14 mouse cellular contexts compared by ENCODE assay signal in the genomic region with DNA sequence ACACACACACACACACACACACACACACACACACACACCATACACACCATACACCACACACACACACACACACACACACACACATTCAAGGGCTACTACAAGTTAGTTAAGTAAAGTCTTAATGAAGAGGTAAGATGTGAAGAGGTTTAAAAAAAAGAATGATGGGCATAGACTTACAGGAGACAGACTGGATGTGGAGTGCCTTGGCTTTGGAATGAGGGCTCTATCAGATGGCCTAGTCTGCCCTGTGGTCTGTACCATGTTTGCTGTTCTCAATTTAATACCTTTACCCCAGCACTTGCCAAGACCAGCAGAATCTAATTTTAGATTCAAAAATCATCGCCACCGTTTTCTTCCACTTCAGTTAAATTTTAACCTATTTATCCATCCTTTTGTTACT. TPM values are rescaled to one million over a fixed set of nuclear protein-coding genes. Genes with fewer than 3 reads are reported as not detected.
DNase-seq lines count a peak whose midpoint lies in the region; ATAC-seq and TF ChIP-seq lines count a peak whose summit lies in the region.
"Had no signal": no experiment of that assay in that cellular context is flagged by ENCODE, and none has a peak within 500 bp of the region (broad histone marks: within the 10 kb centered on the region; RNA-seq: fewer than 3 reads in every experiment).

No protein-coding gene starts in this region.

- no peaks in the 10 kb centered on the region for H3K9me3 ChIP-seq in hindbrain, postnatal 0 days (ENCODE audit: low read length)
- H3K9me3 ChIP-seq in hindbrain, embryonic 10.5 days, result no peaks in the 10 kb centered on the region
- H3K9me3 ChIP-seq in forebrain, embryonic 13.5 days (replicated peaks), result no peaks in the 10 kb centered on the region
- H3K9me3 ChIP-seq: limb, embryonic 12.5 days had no signal

- intact Hi-C loops in gastrocnemius, adult 2 months (cut with DNase I), result no loop called here
- intact Hi-C loops in left cerebral cortex, postnatal 10 days (cut with DNase I), result no loop called here

- peak; percentile 40 for DNase-seq in gastrocnemius, adult 2 months
- DNase-seq in gastrocnemius, postnatal 10 days, result no peak
- DNase-seq in hindbrain, postnatal 0 days (ENCODE audit: low spot score), result no peak
- DNase-seq in hindbrain, embryonic 10.5 days (ENCODE audit: low spot score), result no peak
- peak; percentile 18 for DNase-seq in MN1 (ENCODE audit: low spot score)
- no peak for DNase-seq in spleen, adult 18-20 months
- no peak for DNase-seq in left cerebral cortex, postnatal 10 days (ENCODE audit: extremely low spot score in 1 of 2, low spot score in 2 of 2)
- DNase-seq: kidney, adult 18-20 months; kidney, postnatal 36 days; lung, adult 18-20 months; right cerebral cortex, postnatal 14 days; thymus, postnatal 25 days had no signal

- TF ChIP-seq CTCF in gastrocnemius, adult 2 months (IDR thresholded peaks at IDR 0.05), result no peak
- TF ChIP-seq CTCF in hindbrain, postnatal 0 days (IDR thresholded peaks at IDR 0.05; ENCODE audit: low read depth), result no peak

- no peak overlapping the region for H3K4me2 ChIP-seq in hindbrain, postnatal 0 days (ENCODE audit: low read depth, low read length)
- H3K4me2 ChIP-seq in forebrain, embryonic 13.5 days, result no peak overlapping the region
- H3K4me2 ChIP-seq: limb, embryonic 12.5 days had no signal

- H3K27ac ChIP-seq in gastrocnemius, adult 2 months, result peak overlapping the region; percentile 99
- H3K27ac ChIP-seq in hindbrain, postnatal 0 days, result no peak overlapping the region
- no peak overlapping the region for H3K27ac ChIP-seq in hindbrain, embryonic 10.5 days
- H3K27ac ChIP-seq in forebrain, embryonic 13.5 days, result no peak overlapping the region
- H3K27ac ChIP-seq: limb, embryonic 12.5 days had no signal

- H3K4me1 ChIP-seq in hindbrain, postnatal 0 days (ENCODE audit: insufficient read depth, low read length), result no peaks in the 10 kb centered on the region
- peaks cover 20% of the 10 kb centered on the region; the same call in 1 of the 2 replicates for H3K4me1 ChIP-seq in hindbrain, embryonic 10.5 days (replicated peaks)
- H3K4me1 ChIP-seq in forebrain, embryonic 13.5 days, result peaks cover 24% of the 10 kb centered on the region

- peak overlapping the region; percentile 60 for H3K4me3 ChIP-seq in gastrocnemius, adult 2 months
- H3K4me3 ChIP-seq in hindbrain, postnatal 0 days (ENCODE audit: low read length), result no peak overlapping the region
- H3K4me3 ChIP-seq in hindbrain, embryonic 10.5 days, result no peak overlapping the region
- no peak overlapping the region for H3K4me3 ChIP-seq in forebrain, embryonic 13.5 days
- H3K4me3 ChIP-seq: limb, embryonic 12.5 days had no signal

- no peaks in the 10 kb centered on the region for H3K36me3 ChIP-seq in hindbrain, postnatal 0 days (ENCODE audit: insufficient read depth, low read length)
- H3K36me3 ChIP-seq in hindbrain, embryonic 10.5 days, result no peaks in the 10 kb centered on the region
- H3K36me3 ChIP-seq in forebrain, embryonic 13.5 days (ENCODE audit: poor library complexity, severe bottlenecking), result no peaks in the 10 kb centered on the region
- H3K36me3 ChIP-seq: limb, embryonic 12.5 days had no signal

- 0 out of 2 replicates have a peak, but pooled peaks have one; percentile 29 for ATAC-seq in hindbrain, postnatal 0 days
- ATAC-seq in forebrain, embryonic 13.5 days, result peak; percentile 25; the same call in 1 of the 2 replicates

- H3K9ac ChIP-seq in hindbrain, postnatal 0 days (replicated peaks; ENCODE audit: low read length), result no peak overlapping the region
- no peak overlapping the region for H3K9ac ChIP-seq in forebrain, embryonic 13.5 days
- H3K9ac ChIP-seq: limb, embryonic 12.5 days had no signal

- H3K27me3 ChIP-seq in hindbrain, postnatal 0 days (ENCODE audit: insufficient read depth, low read length), result no peaks in the 10 kb centered on the region
- no peaks in the 10 kb centered on the region for H3K27me3 ChIP-seq in hindbrain, embryonic 10.5 days (ENCODE audit: insufficient read depth, poor library complexity, severe bottlenecking)
- H3K27me3 ChIP-seq in forebrain, embryonic 13.5 days, result no peaks in the 10 kb centered on the region
- H3K27me3 ChIP-seq: limb, embryonic 12.5 days had no signal

- WGBS in hindbrain, postnatal 0 days, result 77% methylated on average over 2 of the region's 2 CpGs
- WGBS in hindbrain, embryonic 10.5 days, result 93% methylated on average over 2 of the region's 2 CpGs
- WGBS in forebrain, embryonic 13.5 days, result 69% methylated on average over 2 of the region's 2 CpGs

RNA-seq across cellular contexts. Expression of a gene that starts 41.1 kb away (rescaled TPM):
- 100 to 1,000 TPM; 495 to 592 TPM for total RNA-seq in gastrocnemius, adult 2 months (2021)
- 100 to 1,000 TPM; 234 to 262 TPM for total RNA-seq in gastrocnemius, postnatal 10 days (2021)
- total RNA-seq in hindbrain, postnatal 0 days (2014; rRNA removed), result 71.4 and 90.8 TPM in 2 replicates
- polyA plus RNA-seq in hindbrain, postnatal 0 days (2015; fragmentation: Nextera tagmentation; extraction: Ambion mirVana), result 52.7 and 56.2 TPM in 2 replicates
- 34.7 and 39.3 TPM in 2 replicates for polyA plus RNA-seq in hindbrain, embryonic 10.5 days (2016; fragmentation: Nextera tagmentation; extraction: Ambion mirVana)
- 38.8 and 39.9 TPM in 2 replicates for polyA plus RNA-seq in forebrain, embryonic 13.5 days (2015; fragmentation: Nextera tagmentation; extraction: Ambion mirVana)
- 10 to 100 TPM; 86.1 to 96.2 TPM for total RNA-seq in left cerebral cortex, postnatal 10 days (2021)

Comparison
In these comparisons a context has a peak if more than half of its experiments do, and no peak if none do; other contexts are left out.
1. DNase-seq: peak in gastrocnemius, adult 2 months (single experiment) and MN1 (single experiment); none in gastrocnemius, postnatal 10 days (single experiment), hindbrain, postnatal 0 days (single experiment), hindbrain, embryonic 10.5 days (single experiment), spleen, adult 18-20 months (0 of 2) and left cerebral cortex, postnatal 10 days (0 of 2).